Mouse (Mus musculus) embryo, embryonic 11 days (tissue): ENCODE measurements at regions not wholly inside any gene's neighbourhood (a gene's known extent, or its start where the extent isn't known, plus 50 kb on each side); places are given as distances from the start of the nearest gene placed in this dataset.

Experiments
- DNase-seq: peaks from one replicate; pipeline ENCODE4 v3.0.0-alpha.2; 2015

- DNase-seq = no peak
These were observed 108.6 kb downstream of the Diras2 start for GRCm38 (mm10) chr13:52422456-52422855.

DNA sequence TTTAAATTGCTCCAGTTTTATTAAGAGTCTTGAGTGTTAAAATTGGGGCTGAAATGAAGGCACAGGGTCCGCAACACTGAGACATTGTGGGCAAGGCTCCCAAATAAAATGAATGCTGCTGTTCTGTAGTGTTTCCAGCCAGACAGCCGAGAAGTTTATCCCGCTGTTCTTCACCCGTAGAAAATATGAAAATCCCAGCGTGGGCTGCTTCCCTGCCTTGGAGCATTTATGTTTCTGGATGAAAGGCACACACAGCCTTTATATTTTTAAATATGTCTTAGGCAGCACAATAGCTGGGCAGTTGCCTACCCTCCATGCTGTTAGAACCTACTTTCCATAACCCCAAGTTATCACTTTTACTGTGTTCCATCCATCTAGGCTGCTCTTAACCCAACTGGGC, 102.6 kb downstream of the Diras2 start:
- no peak for DNase-seq

DNA sequence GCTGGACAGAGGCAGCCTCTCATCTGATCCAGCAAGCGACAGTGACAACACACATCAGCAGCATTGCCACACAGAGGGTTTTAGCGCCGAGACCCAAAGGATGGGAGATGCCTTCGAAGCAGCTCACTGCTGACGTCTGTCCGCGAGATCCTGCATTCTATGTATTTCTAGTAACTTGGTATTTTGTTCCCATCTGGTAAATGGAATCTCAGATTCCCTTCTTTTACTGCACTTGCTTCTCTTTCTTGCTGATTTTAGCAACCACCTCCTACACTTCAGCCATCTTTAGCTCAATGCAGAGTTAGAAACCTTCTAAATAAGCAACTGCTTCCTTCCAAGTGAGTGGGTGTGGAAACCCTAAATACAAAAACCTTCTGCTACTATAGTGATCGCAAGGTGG, 94.3 kb downstream of the Diras2 start:
- DNase-seq = no peak

DNA sequence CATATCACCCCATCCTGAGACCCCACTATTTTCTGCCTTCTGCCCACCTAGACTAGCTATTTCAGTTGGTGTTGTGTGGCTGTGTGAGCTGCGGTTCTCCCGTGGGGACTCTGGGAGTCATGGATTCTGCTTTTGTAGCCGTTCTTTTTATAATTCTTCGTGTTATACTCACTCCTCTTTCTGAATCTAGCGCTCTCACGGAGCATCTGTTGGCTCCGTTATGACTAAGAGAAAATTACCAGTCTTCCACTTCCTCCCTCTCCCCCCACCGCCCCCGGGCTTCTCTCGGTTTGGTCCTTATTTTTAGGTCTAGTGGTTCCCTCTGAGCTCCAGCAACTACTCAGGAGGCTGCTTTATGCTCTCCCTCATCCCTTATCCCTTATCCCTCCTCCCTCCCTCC, 85.6 kb downstream of the Diras2 start:
- DNase-seq = no peak

GRCm38 (mm10) chr13:52448902-52449301, 82.2 kb downstream of the Diras2 start:
- no peak for DNase-seq

GRCm38 (mm10) chr13:52451486-52451885, 79.6 kb downstream of the Diras2 start:
- no peak for DNase-seq

DNA sequence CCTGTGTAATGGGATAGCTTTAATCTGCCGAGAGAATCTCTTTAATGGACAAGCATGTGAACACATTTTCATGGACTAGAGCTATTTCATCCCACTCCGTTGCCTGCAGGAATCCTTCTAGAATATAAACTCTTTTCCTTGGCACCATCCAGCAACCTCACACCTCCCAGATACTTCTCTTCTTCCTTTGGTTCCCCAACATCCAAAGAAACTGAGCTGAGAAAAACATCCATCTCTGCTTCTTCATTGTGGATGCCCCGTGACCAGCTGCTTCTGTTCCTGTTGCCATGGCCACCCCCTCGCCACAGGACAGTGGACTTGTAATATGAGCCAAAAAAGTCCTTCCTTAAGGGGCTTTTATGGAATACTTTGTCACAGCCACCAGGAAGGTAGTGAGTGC, 78.8 kb downstream of the Diras2 start:
- peak; percentile 20 for DNase-seq
